Comparison of ENCODE assay signal across 10 mouse cellular contexts in the genomic region with DNA sequence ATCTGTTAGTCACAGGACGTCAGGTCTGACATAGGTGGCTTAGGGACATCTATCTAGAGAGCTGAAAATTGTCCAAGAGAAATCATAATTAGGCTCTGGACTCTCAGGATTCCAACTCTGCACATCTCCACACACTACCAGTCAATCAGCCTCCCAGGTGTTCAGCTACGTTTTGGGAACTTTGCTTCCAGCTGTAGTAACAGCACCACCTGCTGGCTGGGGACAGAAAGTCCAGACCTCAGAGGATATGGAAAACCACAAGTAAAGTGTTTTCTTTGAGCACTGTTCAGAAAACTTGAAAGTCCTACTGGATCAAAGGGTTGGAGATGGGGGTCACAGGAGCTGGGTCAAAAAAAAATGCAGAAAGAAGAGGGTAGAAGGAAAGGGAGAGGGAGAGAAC. TPM values are rescaled to one million over a fixed set of nuclear protein-coding genes. Genes with fewer than 3 reads are reported as not detected.
A peak's percentile ranks its signal among the peaks of the same experiment; 100 is the strongest.
DNase-seq lines count a peak whose midpoint lies in the region; ATAC-seq and TF ChIP-seq lines count a peak whose summit lies in the region.
"Had no signal": no experiment of that assay in that cellular context is flagged by ENCODE, and none has a peak within 500 bp of the region (broad histone marks: within the 10 kb centered on the region; RNA-seq: fewer than 3 reads in every experiment).

No protein-coding gene starts in this region.

- H3K36me3 ChIP-seq in intestine, postnatal 0 days (ENCODE audit: control insufficient read depth, insufficient read depth), result no peaks in the 10 kb centered on the region
- H3K36me3 ChIP-seq in intestine, embryonic 16.5 days (ENCODE audit: control insufficient read depth, insufficient read depth, low read length), result no peaks in the 10 kb centered on the region
- H3K36me3 ChIP-seq in ES-E14 (ENCODE audit: control insufficient read depth, insufficient read depth, low read length, poor library complexity, severe bottlenecking), result no peaks in the 10 kb centered on the region
- H3K36me3 ChIP-seq in forebrain, embryonic 10.5 days (replicated peaks), result no peaks in the 10 kb centered on the region
- H3K36me3 ChIP-seq: embryonic facial prominence, embryonic 15.5 days; limb, embryonic 13.5 days had no signal

- peak; percentile 76 for TF ChIP-seq CTCF in intestine, postnatal 0 days (IDR thresholded peaks at IDR 0.05; ENCODE audit: low read depth)

- 9% methylated on average over 2 of the region's 2 CpGs for WGBS in intestine, postnatal 0 days
- 18% methylated on average over 2 of the region's 2 CpGs for WGBS in intestine, embryonic 16.5 days
- 23% methylated on average over 2 of the region's 2 CpGs for WGBS in forebrain, embryonic 10.5 days

- H3K9ac ChIP-seq in intestine, postnatal 0 days (ENCODE audit: low read depth, low read length), result no peak overlapping the region
- H3K9ac ChIP-seq in intestine, embryonic 16.5 days (ENCODE audit: low read depth, low read length), result no peak overlapping the region
- H3K9ac ChIP-seq in ES-E14 (ENCODE audit: insufficient read depth, low read depth, low read length, poor library complexity, severe bottlenecking), result no peak overlapping the region
- H3K9ac ChIP-seq: embryonic facial prominence, embryonic 15.5 days; limb, embryonic 13.5 days had no signal

- peak; percentile 46 for DNase-seq in A20 (ENCODE audit: low read depth, low spot score)
- DNase-seq in ES-E14 (ENCODE audit: low read depth, low spot score), result no peak
- DNase-seq in embryo, embryonic 10 days (ENCODE audit: low spot score), result peak; percentile 53
- DNase-seq in kidney, postnatal 25 days, result peak; percentile 54 to 60
- peak; percentile 14 for DNase-seq in ovary, postnatal 14 days (ENCODE audit: low spot score)
- DNase-seq in forebrain, embryonic 10.5 days (ENCODE audit: extremely low spot score, low spot score), result no peak

- H3K9me3 ChIP-seq in intestine, postnatal 0 days (ENCODE audit: control insufficient read depth), result no peaks in the 10 kb centered on the region
- no peaks in the 10 kb centered on the region for H3K9me3 ChIP-seq in intestine, embryonic 16.5 days (ENCODE audit: control insufficient read depth, low read length)
- H3K9me3 ChIP-seq in ES-E14 (ENCODE audit: control insufficient read depth, insufficient read depth, low read depth, low read length), result no peaks in the 10 kb centered on the region
- no peaks in the 10 kb centered on the region for H3K9me3 ChIP-seq in forebrain, embryonic 10.5 days
- H3K9me3 ChIP-seq: embryonic facial prominence, embryonic 15.5 days; limb, embryonic 13.5 days had no signal

- H3K4me2 ChIP-seq in intestine, postnatal 0 days (replicated peaks; ENCODE audit: low read depth), result no peak overlapping the region
- no peak overlapping the region for H3K4me2 ChIP-seq in intestine, embryonic 16.5 days (ENCODE audit: low read depth, low read length)
- H3K4me2 ChIP-seq: embryonic facial prominence, embryonic 15.5 days; limb, embryonic 13.5 days had no signal

- H3K27ac ChIP-seq in intestine, postnatal 0 days (ENCODE audit: low read depth, low read length), result no peak overlapping the region
- H3K27ac ChIP-seq in intestine, embryonic 16.5 days (ENCODE audit: low read length), result no peak overlapping the region
- no peak overlapping the region for H3K27ac ChIP-seq in ES-E14 (ENCODE audit: insufficient read depth, low read depth, low read length, poor library complexity, severe bottlenecking)
- no peak overlapping the region for H3K27ac ChIP-seq in forebrain, embryonic 10.5 days
- H3K27ac ChIP-seq: embryonic facial prominence, embryonic 15.5 days; limb, embryonic 13.5 days had no signal

- H3K27me3 ChIP-seq in intestine, postnatal 0 days (replicated peaks; ENCODE audit: control insufficient read depth, insufficient read depth, low read length), result no peaks in the 10 kb centered on the region
- H3K27me3 ChIP-seq in intestine, embryonic 16.5 days (replicated peaks; ENCODE audit: control insufficient read depth, insufficient read depth, low read length), result no peaks in the 10 kb centered on the region
- H3K27me3 ChIP-seq in forebrain, embryonic 10.5 days (ENCODE audit: poor library complexity, severe bottlenecking), result no peaks in the 10 kb centered on the region
- H3K27me3 ChIP-seq: embryonic facial prominence, embryonic 15.5 days; limb, embryonic 13.5 days had no signal

- H3K4me1 ChIP-seq in intestine, postnatal 0 days (replicated peaks; ENCODE audit: control insufficient read depth, insufficient read depth, low read length), result no peaks in the 10 kb centered on the region
- no peaks in the 10 kb centered on the region for H3K4me1 ChIP-seq in intestine, embryonic 16.5 days (ENCODE audit: control insufficient read depth, insufficient read depth, low read length)
- no peaks in the 10 kb centered on the region for H3K4me1 ChIP-seq in ES-E14 (ENCODE audit: control insufficient read depth in 2 of 2, insufficient read depth in 2 of 2, low read length in 2 of 2, poor library complexity in 1 of 2)
- no peaks in the 10 kb centered on the region for H3K4me1 ChIP-seq in forebrain, embryonic 10.5 days
- H3K4me1 ChIP-seq: embryonic facial prominence, embryonic 15.5 days; limb, embryonic 13.5 days had no signal

- in situ Hi-C loops in ES-E14 (cut with MboI; ENCODE audit: low sequenced_read_pairs in 2 of 2, unreplicated experiment in 2 of 2), result no loop called here

- no peak for ATAC-seq in intestine, postnatal 0 days
- no peak for ATAC-seq in intestine, embryonic 16.5 days

- no peak overlapping the region for H3K4me3 ChIP-seq in intestine, postnatal 0 days (ENCODE audit: low read depth, low read length)
- no peak overlapping the region for H3K4me3 ChIP-seq in intestine, embryonic 16.5 days (ENCODE audit: low read length)
- H3K4me3 ChIP-seq in ES-E14 (ENCODE audit: insufficient read depth in 1 of 2, low read depth in 1 of 2, low read length in 2 of 2, poor library complexity in 1 of 2, severe bottlenecking in 1 of 2), result no peak overlapping the region
- no peak overlapping the region for H3K4me3 ChIP-seq in forebrain, embryonic 10.5 days
- H3K4me3 ChIP-seq: embryonic facial prominence, embryonic 15.5 days; limb, embryonic 13.5 days had no signal

TF ChIP-seq in ES-E14, 5 proteins besides CTCF, POLR2A, EP300 and RAD21:
- no peak for TF ChIP-seq ZNF384 (IDR thresholded peaks at IDR 0.05; ENCODE audit: low read depth, low read length)
- TF ChIP-seq ZC3H11A (IDR thresholded peaks at IDR 0.05; ENCODE audit: borderline replicate concordance, low read depth, low read length), result 0 out of 2 replicates have a peak, but pooled peaks have one; percentile 31
- TF ChIP-seq HCFC1 (IDR thresholded peaks at IDR 0.05; ENCODE audit: borderline replicate concordance, insufficient read depth, low read length), result no peak

RNA-seq across cellular contexts. Expression of a gene that starts 12.5 kb away (rescaled TPM):
- 6.7 and 7.0 TPM in 2 replicates for polyA plus RNA-seq in intestine, postnatal 0 days (2015; fragmentation: Nextera tagmentation; extraction: Ambion mirVana)
- 8.4 and 8.5 TPM in 2 replicates for polyA plus RNA-seq in intestine, embryonic 16.5 days (2015; fragmentation: Nextera tagmentation; extraction: Ambion mirVana)
- total RNA-seq in ES-E14 (2012; rRNA removed), result 8.4 and 9.1 TPM in 2 replicates
- polyA plus RNA-seq in forebrain, embryonic 10.5 days (2016; fragmentation: Nextera tagmentation; extraction: Ambion mirVana), result 11.1 TPM in 2 replicates

RNA-seq across cellular contexts. Expression of a gene that starts 44.8 kb away (rescaled TPM):
- polyA plus RNA-seq in intestine, postnatal 0 days (2015; fragmentation: Nextera tagmentation; extraction: Ambion mirVana), result not detected in 2 replicates
- not detected in 2 replicates for polyA plus RNA-seq in intestine, embryonic 16.5 days (2015; fragmentation: Nextera tagmentation; extraction: Ambion mirVana)
- not detected in 2 replicates for total RNA-seq in ES-E14 (2012; rRNA removed)
- polyA plus RNA-seq in forebrain, embryonic 10.5 days (2016; fragmentation: Nextera tagmentation; extraction: Ambion mirVana), result not detected in 2 replicates
- polyA plus RNA-seq: embryonic facial prominence, embryonic 15.5 days; limb, embryonic 13.5 days had no signal

RNA-seq across cellular contexts. Expression of a gene that starts 56.0 kb away (rescaled TPM):
- polyA plus RNA-seq in intestine, postnatal 0 days (2015; fragmentation: Nextera tagmentation; extraction: Ambion mirVana), result not detected in 2 replicates
- polyA plus RNA-seq in intestine, embryonic 16.5 days (2015; fragmentation: Nextera tagmentation; extraction: Ambion mirVana), result not detected in 2 replicates
- total RNA-seq in ES-E14 (2012; rRNA removed), result not detected in 2 replicates
- polyA plus RNA-seq in forebrain, embryonic 10.5 days (2016; fragmentation: Nextera tagmentation; extraction: Ambion mirVana), result not detected in 2 replicates
- polyA plus RNA-seq: embryonic facial prominence, embryonic 15.5 days; limb, embryonic 13.5 days had no signal

Comparison
In these comparisons a context has a peak if more than half of its experiments do, and no peak if none do; other contexts are left out.
1. DNase-seq: peak in A20 (single experiment), embryo, embryonic 10 days (single experiment), kidney, postnatal 25 days (2 of 2) and ovary, postnatal 14 days (single experiment); none in ES-E14 (single experiment) and forebrain, embryonic 10.5 days (single experiment).